Mouse (Mus musculus): ENCODE data around the gene Uts2b. TPM values are rescaled to one million over a fixed set of nuclear protein-coding genes. Genes with fewer than 3 reads are reported as not detected.

The Uts2b gene
- polyA plus RNA-seq (2015; fragmentation: Nextera tagmentation; extraction: Ambion mirVana): 30.9 and 33.5 TPM in 2 replicates

GRCm38 (mm10) chr16:27370191-27370590 lies at the start of gene Uts2b:
Uts2b (minus strand) TSS chr16:27370239.
- peaks cover 15% of the 10 kb centered on the region for H3K4me1 ChIP-seq (replicated peaks)
- H3K9ac ChIP-seq: no peak within 1 kb of the TSS
- 0 out of 2 replicates have a peak within 1 kb of the TSS, but pooled peaks have one; percentile 6 for H3K4me2 ChIP-seq
- peak within 1 kb of the TSS; percentile 43 for H3K27ac ChIP-seq (replicated peaks)
- peak; percentile 67; the same call in 1 of the 2 replicates for ATAC-seq (ENCODE audit: low read depth)
- H3K9me3 ChIP-seq: no peaks in the 10 kb centered on the region
- no peaks in the 10 kb centered on the region for H3K36me3 ChIP-seq
- H3K27me3 ChIP-seq: no peaks in the 10 kb centered on the region
- WGBS: 59% methylated on average over 8 of the region's 8 CpGs
- H3K4me3 ChIP-seq: no peak within 1 kb of the TSS

GRCm38 (mm10) chr16:27417632-27418031 lies 47.6 kb upstream of the Uts2b start:
- 87% methylated on average over 3 of the region's 3 CpGs for WGBS
- no peak for ATAC-seq (ENCODE audit: low read depth)
- Histone ChIP-seq H3K9ac (no peak overlapping the region), H3K9me3 (0 out of 2 replicates have a peak, but pooled peaks cover 4% of the 10 kb centered on the region), H3K27ac (replicated peaks) (no peak overlapping the region), H3K4me3 (no peak overlapping the region), H3K27me3 (no peaks in the 10 kb centered on the region), H3K4me1 (replicated peaks) (no peaks in the 10 kb centered on the region), H3K36me3 (peaks cover 81% of the 10 kb centered on the region), H3K4me2 (no peak overlapping the region)

- Histone ChIP-seq H3K4me2 (no peak overlapping the region), H3K9me3 (no peaks in the 10 kb centered on the region), H3K36me3 (peaks cover 78% of the 10 kb centered on the region), H3K4me1 (replicated peaks) (no peaks in the 10 kb centered on the region), H3K9ac (no peak overlapping the region), H3K4me3 (no peak overlapping the region), H3K27me3 (no peaks in the 10 kb centered on the region), H3K27ac (replicated peaks) (no peak overlapping the region)
- WGBS: 96% methylated on average over 6 of the region's 6 CpGs
- ATAC-seq (ENCODE audit: low read depth): no peak
These were observed 47.0 kb upstream of the Uts2b start for GRCm38 (mm10) chr16:27416937-27417584.

- Histone ChIP-seq H3K9ac (no peak overlapping the region), H3K9me3 (no peaks in the 10 kb centered on the region), H3K27ac (replicated peaks) (no peak overlapping the region), H3K4me2 (no peak overlapping the region), H3K27me3 (no peaks in the 10 kb centered on the region), H3K4me3 (no peak overlapping the region), H3K4me1 (replicated peaks) (peaks cover 7% of the 10 kb centered on the region), H3K36me3 (peaks cover 24% of the 10 kb centered on the region)
- no peak for ATAC-seq (ENCODE audit: low read depth)
These were observed 34.1 kb upstream of the Uts2b start for GRCm38 (mm10) chr16:27404107-27404506.

- H3K4me3 ChIP-seq: no peak overlapping the region
- ATAC-seq (ENCODE audit: low read depth): no peak
- H3K36me3 ChIP-seq: peaks cover 10% of the 10 kb centered on the region
- H3K4me2 ChIP-seq: no peak overlapping the region
- no peak overlapping the region for H3K27ac ChIP-seq (replicated peaks)
- no peaks in the 10 kb centered on the region for H3K27me3 ChIP-seq
- no peaks in the 10 kb centered on the region for H3K9me3 ChIP-seq
- H3K4me1 ChIP-seq (replicated peaks): peaks cover 7% of the 10 kb centered on the region
- WGBS: 86% methylated on average over 2 of the region's 2 CpGs
- no peak overlapping the region for H3K9ac ChIP-seq
These were observed 31.5 kb upstream of the Uts2b start for GRCm38 (mm10) chr16:27401579-27401978.

GRCm38 (mm10) chr16:27399719-27400253 lies 29.7 kb upstream of the Uts2b start:
- Histone ChIP-seq H3K4me2 (no peak overlapping the region), H3K27me3 (no peaks in the 10 kb centered on the region), H3K9ac (no peak overlapping the region), H3K36me3 (no peaks in the 10 kb centered on the region), H3K9me3 (0 out of 2 replicates have a peak, but pooled peaks cover 3% of the 10 kb centered on the region), H3K4me1 (replicated peaks) (peaks cover 7% of the 10 kb centered on the region), H3K4me3 (no peak overlapping the region), H3K27ac (replicated peaks) (no peak overlapping the region)
- 84% methylated on average over 6 of the region's 6 CpGs for WGBS
- ATAC-seq (ENCODE audit: low read depth): no peak

- Histone ChIP-seq H3K27me3 (no peaks in the 10 kb centered on the region), H3K27ac (replicated peaks) (no peak overlapping the region), H3K36me3 (no peaks in the 10 kb centered on the region), H3K9ac (no peak overlapping the region), H3K4me3 (no peak overlapping the region), H3K9me3 (0 out of 2 replicates have a peak, but pooled peaks cover 3% of the 10 kb centered on the region), H3K4me1 (replicated peaks) (peaks cover 7% of the 10 kb centered on the region), H3K4me2 (no peak overlapping the region)
- WGBS: 96% methylated on average over 3 of the region's 3 CpGs
- no peak for ATAC-seq (ENCODE audit: low read depth)
These were observed 29.1 kb upstream of the Uts2b start for GRCm38 (mm10) chr16:27399026-27399718.

GRCm38 (mm10) chr16:27396951-27397350 lies 26.9 kb upstream of the Uts2b start:
- Histone ChIP-seq H3K4me3 (no peak overlapping the region), H3K9ac (no peak overlapping the region), H3K27me3 (no peaks in the 10 kb centered on the region), H3K9me3 (0 out of 2 replicates have a peak, but pooled peaks cover 3% of the 10 kb centered on the region), H3K4me2 (no peak overlapping the region), H3K27ac (replicated peaks) (no peak overlapping the region), H3K4me1 (replicated peaks) (peaks cover 18% of the 10 kb centered on the region), H3K36me3 (no peaks in the 10 kb centered on the region)
- no peak for ATAC-seq (ENCODE audit: low read depth)
- WGBS: 97% methylated on average over 1 of the region's 1 CpGs

- no peak for ATAC-seq (ENCODE audit: low read depth)
- 0 out of 2 replicates have a peak, but pooled peaks cover 3% of the 10 kb centered on the region for H3K9me3 ChIP-seq
- H3K27me3 ChIP-seq: no peaks in the 10 kb centered on the region
- no peaks in the 10 kb centered on the region for H3K36me3 ChIP-seq
- no peak overlapping the region for H3K4me3 ChIP-seq
- no peak overlapping the region for H3K4me2 ChIP-seq
- peaks cover 28% of the 10 kb centered on the region for H3K4me1 ChIP-seq (replicated peaks)
- H3K9ac ChIP-seq: no peak overlapping the region
- WGBS: 90% methylated on average over 4 of the region's 4 CpGs
- no peak overlapping the region for H3K27ac ChIP-seq (replicated peaks)
These were observed 25.4 kb upstream of the Uts2b start for GRCm38 (mm10) chr16:27395251-27396037.

GRCm38 (mm10) chr16:27391845-27392244 lies 21.8 kb upstream of the Uts2b start:
- peaks cover 41% of the 10 kb centered on the region for H3K4me1 ChIP-seq (replicated peaks)
- ATAC-seq (ENCODE audit: low read depth): no peak
- no peak overlapping the region for H3K27ac ChIP-seq (replicated peaks)
- 85% methylated on average over 2 of the region's 2 CpGs for WGBS
- no peak overlapping the region for H3K9ac ChIP-seq
- H3K4me3 ChIP-seq: no peak overlapping the region
- no peaks in the 10 kb centered on the region for H3K36me3 ChIP-seq
- H3K27me3 ChIP-seq: no peaks in the 10 kb centered on the region
- 0 out of 2 replicates have a peak, but pooled peaks cover 3% of the 10 kb centered on the region for H3K9me3 ChIP-seq
- peak overlapping the region; percentile 7; the same call in 1 of the 2 replicates for H3K4me2 ChIP-seq

GRCm38 (mm10) chr16:27390306-27390705 lies 20.3 kb upstream of the Uts2b start:
- Histone ChIP-seq H3K4me1 (replicated peaks) (peaks cover 41% of the 10 kb centered on the region), H3K27ac (replicated peaks) (peak overlapping the region; percentile 98; the same call in 1 of the 2 replicates), H3K36me3 (no peaks in the 10 kb centered on the region), H3K9me3 (no peaks in the 10 kb centered on the region), H3K27me3 (no peaks in the 10 kb centered on the region), H3K4me3 (peak overlapping the region; percentile 71), H3K9ac (peak overlapping the region; percentile 98), H3K4me2 (peak overlapping the region; percentile 69)
- no peak for ATAC-seq (ENCODE audit: low read depth)
- WGBS: 83% methylated on average over 4 of the region's 4 CpGs
